Mouse (Mus musculus): Measurements from ENCODE around the gene Dusp19.

DNA sequence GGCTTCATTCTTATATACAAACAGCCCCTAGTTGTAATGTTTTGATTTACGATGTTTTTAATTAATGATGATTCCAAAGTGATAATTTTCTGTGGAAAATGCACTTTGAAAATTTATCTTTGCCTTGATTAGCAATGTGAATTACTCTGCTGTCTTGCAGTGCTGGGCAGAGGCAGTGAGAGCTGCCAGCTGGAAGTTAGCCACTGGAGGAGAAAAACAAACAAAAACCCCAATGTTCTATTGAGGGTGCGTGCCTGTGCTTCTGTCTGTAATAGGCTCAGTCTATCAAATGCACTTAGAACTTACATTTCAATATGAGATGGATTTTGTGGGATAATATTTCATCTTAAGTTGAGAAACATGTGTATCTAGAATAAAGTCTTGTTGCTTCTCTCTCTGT is 4.0 kb upstream of the Dusp19 start:
- no peak for TF ChIP-seq POLR2A (IDR thresholded peaks at IDR 0.05; ENCODE audit: insufficient read depth, low read depth, low read length)
- TF ChIP-seq CTCF (IDR thresholded peaks at IDR 0.05) = no peak
- TF ChIP-seq EP300 (IDR thresholded peaks at IDR 0.05; ENCODE audit: insufficient read depth, low read depth, low read length) = no peak
